Mouse (Mus musculus) frontal cortex, adult 2 months (tissue): ENCODE data around the gene Abhd2. TPM values are rescaled to one million over a fixed set of nuclear protein-coding genes. Genes with fewer than 3 reads are reported as not detected.

ENCODE experiments used
- DNase-seq, 2 experiments: peaks; one replicate each; pipeline ENCODE4 v3.0.0; 2022; ENCODE audit warnings: low spot score in 1 of 2; ENCODE audit errors: extremely low spot score in 1 of 2
- polyA plus RNA-seq: library from polyadenylated mRNA; depleted of rRNA; stranded (reverse); fragments of >200 nt; gene quantifications from 2 replicates; pipeline ENCODE4 v1.2.3, GENCODE M21; 2012

The Abhd2 gene
- polyA plus RNA-seq, 1 experiment: 39.2 TPM

DNA sequence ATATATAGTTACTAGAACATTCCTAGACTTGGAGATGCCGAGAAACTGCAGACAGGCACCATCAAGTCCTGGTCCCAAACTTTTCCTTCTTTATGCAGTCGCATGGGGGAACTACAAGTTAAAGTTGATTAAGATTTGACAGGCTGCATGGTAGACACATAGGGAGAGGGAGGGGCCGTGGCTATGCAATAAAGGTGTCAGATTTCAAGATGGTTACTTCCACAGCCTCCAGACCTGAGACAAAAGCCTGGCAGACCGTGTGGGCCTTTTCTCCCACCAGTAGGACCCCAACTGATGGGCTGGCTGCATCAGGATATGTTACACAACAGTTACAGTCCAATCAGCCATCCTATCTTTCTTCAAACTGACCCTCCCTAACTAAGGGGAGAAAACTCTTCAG, 96.4 kb downstream of the Abhd2 start:
- DNase-seq: no peak

DNA sequence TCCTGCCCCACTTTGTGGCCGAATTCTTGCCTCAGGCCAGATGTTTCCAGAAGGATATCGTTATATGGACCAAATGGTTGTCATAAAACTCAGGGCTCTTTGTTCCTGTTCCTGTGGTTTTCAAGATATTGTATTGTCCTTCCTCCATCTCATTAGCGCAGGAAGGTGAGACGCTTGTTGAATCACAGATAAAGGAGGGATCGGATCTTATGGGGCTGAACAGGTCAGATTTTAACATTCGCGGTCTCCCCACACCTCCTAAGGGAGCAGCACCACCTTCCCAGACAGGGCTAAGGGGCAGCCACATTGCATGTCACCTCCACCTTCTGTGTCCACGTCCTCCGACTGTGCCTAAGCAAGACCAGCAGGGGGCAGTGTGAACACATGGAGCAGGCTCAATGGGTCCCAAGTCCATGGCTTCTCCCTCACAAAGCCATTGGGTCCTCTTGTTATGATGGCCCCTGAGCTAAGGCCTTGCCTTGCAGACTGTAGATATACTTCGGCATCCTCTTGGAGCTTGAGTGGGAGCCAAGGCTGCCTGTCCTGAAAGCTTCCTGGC, 98.4 kb downstream of the Abhd2 start:
- peak in 1 of 2 experiments; percentile 84 for DNase-seq

DNA sequence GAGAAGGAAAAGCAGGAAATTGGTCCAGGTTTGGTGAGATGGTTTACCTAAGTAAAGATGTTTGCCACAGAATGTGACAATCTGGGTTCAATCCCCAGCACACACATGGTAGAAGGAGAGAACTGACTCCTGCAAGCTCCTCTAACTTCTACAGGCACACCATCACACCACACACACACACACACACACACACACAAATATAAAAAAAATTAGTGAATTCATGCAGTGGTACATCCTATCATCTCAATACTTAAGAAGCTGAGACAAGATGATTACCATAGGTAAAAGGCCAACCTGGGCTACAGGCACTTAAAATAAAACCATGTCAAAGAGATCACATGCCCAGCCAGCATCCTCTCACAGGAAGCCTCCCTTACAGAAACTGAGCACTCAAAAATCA, 101.0 kb downstream of the Abhd2 start:
- DNase-seq: no peak

DNA sequence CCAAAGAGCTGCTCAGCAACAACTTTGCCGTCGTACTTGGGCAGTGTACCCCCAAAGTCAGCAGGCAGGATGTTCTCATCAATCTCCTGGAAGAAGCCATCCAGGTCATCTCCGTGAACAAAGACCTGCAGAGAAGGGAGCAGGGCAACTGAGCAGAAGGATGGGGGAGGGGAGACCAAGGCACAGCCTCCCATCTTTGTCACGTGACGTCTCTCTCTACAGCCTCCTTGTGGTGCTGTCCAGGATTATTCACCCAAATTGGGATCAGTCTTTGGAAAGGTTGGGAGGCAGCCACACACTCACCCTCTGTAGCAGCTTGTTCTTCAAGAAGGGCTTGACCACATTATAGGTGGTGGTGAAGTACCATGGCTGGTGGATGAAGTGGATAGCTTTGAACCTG, 102.6 kb downstream of the Abhd2 start:
- no peak for DNase-seq

DNA sequence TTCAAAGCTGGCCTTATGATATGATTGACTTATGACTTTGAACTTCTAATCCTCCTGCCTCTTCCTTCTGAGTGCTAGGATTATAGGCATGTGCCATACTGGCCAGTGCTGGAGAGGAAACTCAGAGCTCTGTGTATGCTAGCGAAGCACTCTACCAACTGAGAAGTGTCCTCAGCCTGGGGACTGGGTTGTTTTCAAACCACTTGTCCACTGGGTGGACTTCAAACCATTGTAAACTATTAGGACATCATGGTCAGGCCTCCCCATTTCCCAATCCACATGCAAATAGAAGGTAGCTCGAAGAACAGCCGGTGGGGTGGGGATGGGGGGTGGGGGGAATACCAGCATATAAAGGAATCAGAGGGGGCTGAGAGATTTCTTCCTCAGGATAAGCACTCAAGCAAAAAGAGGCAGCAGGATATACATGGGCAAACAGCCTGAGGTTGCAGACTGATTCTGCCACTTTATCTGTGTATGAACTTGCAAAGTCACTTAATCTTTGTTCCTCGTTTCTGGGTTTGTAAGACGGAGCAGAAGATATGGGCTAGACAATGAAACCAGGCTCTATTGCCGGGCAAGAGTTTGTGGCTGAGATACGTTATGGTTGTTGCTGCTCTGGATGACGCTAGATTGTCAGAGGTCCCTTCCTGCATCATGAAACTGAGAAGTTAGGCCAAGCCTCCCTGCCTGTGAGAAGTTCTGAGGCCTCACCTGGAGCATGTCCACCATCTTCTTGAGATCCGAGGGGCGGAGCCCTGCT, 103.7 kb downstream of the Abhd2 start:
- DNase-seq: no peak

DNA sequence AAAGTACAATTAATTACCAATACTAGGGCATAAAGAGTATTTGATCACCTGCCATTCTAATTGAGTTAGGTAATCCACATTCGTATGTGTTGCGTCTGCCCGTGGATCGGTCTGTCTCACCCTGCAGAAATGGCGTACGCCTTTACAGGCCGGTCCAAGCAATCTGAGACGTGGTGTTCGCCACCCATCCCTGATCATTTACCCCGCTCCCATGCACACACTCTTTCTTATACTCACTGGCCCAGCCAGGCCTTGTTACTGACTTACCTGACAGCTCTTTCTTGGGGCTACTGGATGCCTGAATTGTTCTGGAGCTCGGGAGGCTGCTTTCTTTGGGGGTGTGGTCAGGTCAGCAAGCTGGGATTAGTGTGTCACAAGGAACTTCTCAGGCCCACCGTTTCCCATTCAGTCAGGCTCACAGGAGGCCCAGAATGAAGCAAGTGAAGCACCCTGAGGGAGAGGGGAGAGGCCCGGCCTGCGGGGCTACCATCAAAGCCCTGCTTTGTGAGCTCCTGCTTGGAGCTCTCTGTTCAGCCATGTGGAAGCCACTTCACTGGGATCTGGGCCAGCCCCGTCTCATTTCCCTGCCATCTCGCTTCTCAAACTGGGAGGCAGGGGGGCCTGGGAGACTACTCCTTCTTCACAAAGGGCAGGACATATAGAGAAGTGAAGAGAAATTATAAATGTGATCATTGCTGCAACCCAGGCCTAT, 113.6 kb downstream of the Abhd2 start, which contains the start of gene Rlbp1:
TSS of gene Rlbp1 (minus strand) at position 627 of the 712 bp plus-strand sequence.
- DNase-seq: no peak

DNA sequence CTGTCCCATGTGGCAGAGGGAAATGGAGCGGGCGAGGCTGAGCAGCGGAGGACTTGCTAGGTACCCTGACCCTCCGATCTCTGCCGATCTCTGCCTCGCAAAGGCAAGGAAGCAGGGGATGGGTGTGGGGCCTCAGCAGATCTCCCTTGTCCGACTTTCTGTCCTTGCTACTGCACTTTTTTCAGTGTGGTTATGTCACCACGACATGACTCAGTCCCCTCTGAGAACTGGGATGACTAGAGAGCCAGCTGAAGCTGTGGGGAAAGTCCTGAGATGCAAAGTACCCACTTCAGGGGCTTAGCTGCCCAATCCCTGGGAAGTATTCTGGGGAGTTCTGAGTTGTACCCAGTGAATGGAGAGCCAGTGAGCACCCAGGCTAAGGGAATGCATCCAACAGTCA, 114.1 kb downstream of the Abhd2 start:
- DNase-seq: no peak

DNA sequence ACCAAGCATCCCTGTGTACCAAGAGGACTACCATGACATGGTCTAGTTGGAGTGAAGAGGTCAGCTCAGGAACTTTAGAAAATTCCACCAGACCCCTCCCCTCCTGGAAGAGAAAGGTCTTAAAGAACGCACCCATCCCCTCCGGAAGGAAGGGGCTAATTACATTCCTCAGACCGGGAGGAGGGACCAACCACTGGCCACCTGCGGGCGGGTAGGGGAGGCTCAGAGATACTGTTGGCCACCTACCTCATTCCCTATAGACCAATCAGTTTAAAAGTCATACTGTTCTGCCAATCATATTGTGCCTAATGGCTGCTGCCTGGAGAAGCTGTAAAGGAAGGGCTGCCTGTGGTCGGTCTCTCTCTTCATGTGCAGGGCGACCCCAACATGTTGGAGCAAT, 115.0 kb downstream of the Abhd2 start:
- DNase-seq: no peak

DNA sequence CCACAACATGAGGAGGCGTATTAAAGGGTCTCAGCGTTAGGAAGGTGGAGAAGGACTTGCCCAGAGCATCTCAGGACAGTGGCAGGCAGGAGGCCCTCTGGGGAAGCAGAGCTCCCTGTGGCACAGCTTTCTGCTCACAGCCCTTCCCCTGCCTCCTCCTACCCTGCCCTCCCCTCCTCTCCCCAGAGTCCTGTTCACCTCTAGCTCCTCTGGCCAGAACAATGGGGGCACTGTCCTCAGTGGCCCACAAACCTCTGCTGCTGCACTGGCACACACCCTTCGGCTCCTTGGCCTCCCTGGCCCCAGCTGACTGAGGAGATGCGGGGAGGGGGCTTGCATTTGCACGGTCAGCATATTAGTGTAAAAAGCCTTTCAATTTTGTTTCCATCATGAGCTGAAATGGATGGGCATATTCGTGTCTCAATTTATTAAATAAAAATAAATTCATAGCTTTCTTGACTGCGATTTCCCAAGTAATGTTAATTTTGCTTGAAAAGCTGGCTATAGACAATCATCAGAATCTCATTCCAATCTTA, 115.7 kb downstream of the Abhd2 start:
- no peak for DNase-seq

DNA sequence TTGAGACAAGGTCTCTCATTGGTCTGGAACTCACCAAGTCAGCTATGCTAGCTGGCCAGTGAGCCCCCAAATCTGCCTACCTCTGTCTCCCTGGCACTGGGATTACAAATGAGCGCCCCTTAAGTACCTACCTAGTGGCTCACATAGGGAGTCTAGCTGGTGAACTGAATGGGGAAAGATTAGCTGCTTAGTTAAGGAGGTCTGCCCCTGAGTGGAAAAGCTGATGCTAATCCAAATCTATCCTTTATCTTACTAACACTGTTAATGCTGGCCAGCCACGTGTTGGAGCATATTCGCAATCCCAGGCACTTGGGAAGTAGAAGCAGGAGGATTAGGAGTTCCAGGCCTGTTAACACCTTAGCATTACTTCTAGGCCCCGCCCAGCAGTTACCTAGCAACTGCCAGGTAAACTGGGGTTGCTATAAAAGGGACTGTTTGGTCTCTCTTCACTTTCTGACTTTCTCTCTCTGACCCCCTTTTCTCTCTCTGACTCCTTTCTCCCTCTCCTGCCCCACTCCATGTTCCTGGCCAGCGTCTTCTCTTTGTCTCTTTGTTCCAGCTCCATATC, 117.2 kb downstream of the Abhd2 start:
- no peak for DNase-seq

DNA sequence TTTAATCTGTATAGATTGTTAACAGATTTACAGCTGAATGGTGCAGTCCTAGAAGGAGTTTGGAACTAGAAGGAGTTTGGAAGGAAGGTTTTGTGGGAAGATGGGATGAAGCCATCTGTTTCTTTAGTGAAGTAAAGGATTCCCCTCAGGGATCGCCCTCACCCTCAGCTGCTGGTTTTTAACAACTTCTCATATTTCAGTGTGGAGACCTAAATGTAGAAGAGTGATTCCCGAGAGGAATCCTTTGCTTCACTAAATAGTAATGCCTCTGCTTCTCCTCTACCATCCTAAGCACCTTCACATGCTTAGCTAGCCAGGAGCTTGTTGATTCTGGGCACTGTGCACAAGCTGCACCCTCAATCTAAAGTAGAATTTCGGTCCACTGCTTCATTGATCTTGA, 118.5 kb downstream of the Abhd2 start:
- no peak for DNase-seq

DNA sequence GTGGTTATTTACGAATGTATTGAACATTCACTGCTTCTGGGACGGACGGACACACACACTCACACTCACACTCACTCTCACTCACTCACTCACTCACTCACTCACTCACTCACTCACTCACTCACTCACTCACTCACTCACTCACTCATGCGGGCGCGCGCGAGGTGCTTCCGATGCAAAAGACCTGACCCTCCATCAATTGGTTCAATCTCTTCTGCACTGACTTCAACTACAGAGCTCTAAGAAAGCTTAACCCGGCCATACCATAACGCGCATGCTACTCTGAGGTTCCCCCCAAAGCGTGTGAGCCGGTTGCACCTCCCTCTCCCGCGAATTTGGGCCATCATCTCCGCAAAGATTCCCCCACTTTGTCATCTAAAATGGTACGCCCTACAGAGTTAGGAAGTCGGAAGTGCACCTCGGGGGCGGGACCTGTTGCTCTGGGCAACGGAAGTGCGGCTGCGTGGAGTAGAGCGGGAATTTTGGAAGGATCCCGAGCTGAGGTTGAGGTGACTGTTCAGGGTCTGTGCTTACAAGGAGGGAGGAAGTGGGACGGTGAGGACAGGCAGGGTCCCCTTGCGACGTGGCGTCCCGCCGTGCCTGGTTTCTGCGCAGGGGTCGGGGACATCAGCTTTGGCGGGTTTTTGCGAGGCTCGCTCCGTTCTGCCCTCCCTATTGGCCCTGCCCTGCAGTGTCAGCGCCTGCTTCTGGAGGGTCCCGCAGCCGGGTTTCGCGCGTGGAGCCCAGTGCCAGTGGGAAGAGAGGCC, 119.1 kb downstream of the Abhd2 start, which contains the start of gene Fanci:
TSS of gene Fanci (plus strand) at position 47 of the 767 bp plus-strand sequence.
- peak; percentile 87 to 96 for DNase-seq

DNA sequence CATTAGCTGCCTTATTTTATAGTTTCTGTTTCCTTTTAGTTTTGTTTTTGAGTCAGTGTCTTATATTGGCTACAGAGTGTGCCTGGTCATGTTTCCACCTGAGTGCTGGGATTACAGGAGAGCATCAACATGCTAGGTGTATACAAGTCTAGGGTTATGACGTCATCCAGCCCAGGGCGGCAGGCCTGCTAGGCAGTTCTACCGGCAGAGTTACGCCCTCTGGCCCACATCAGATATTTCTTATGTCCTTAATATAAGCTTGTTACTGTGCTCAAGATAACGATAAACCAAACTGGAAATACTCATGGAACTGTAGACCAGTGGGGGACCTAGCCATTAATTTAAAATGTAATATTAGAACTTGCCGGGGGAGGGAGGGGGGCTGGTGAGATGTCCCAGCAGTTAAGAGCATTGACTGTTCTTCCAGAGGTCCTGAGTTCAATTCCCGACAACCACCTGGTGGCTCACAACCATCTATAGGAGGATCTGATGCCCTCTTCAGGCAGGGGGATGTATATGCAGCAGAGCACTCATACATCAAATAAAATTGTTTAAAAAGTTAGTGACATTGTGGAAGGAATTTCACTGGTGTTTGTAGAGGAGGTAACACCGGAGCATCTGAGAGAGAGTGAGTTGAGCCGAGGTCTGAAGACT, 120.0 kb downstream of the Abhd2 start:
- DNase-seq: no peak

DNA sequence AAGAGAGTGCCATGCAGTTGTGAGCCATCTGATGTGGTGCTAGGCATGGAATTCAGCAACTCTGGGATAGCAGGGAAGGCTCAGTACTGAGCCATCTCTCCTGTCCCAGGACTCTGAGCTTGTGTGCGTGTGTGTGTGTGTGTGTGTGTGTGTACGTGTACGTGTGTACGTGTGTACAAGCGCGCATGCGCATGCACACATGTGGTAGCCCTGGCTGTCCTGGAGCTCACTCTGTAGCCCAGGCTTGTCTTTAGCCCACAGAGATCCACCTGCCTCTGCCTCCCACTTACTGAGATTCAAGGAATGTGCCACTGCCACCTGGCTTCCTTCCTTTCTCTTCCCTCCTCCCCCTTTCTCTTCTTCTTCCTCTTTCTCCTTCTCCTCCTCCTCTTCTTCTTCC, 120.9 kb downstream of the Abhd2 start:
- no peak for DNase-seq

DNA sequence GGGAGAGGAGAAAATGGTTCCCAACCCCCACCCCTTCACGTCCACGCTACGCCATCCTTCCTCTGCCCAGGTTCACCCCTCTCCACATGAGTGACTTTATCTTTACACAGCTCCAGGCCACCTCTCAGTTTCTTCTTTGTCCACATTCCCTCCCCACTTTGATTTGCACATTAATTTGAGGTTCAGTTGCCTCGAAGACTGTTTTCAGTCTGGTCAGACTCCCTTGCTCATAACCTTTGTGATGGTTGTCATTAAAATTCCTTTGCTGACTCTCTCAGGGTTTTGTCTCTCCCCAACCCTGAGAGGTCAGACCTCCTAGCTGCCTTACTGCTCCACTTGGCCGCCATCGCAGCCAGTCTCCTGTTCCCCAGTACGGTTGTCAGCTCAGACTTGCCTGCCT, 121.7 kb downstream of the Abhd2 start:
- no peak for DNase-seq

DNA sequence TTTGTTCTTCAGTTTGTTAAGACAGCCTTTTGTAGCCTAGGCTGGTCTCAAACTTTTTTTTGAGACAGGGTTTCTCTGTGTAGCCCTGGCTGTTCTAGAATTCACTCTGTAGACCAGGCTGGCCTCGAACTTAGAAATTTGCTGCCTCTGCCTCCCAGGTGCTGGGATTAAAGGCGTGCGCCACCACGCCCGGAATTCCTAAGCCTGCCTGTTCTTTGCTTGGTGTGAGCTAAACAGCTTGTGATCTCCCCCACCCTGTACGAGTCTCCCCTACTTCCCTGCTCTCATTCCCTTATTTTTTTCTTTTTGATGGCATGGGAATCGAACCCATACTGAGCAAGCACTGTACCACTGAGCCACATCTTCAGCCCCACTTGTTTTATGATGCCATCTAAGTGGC, 122.2 kb downstream of the Abhd2 start:
- DNase-seq: no peak

DNA sequence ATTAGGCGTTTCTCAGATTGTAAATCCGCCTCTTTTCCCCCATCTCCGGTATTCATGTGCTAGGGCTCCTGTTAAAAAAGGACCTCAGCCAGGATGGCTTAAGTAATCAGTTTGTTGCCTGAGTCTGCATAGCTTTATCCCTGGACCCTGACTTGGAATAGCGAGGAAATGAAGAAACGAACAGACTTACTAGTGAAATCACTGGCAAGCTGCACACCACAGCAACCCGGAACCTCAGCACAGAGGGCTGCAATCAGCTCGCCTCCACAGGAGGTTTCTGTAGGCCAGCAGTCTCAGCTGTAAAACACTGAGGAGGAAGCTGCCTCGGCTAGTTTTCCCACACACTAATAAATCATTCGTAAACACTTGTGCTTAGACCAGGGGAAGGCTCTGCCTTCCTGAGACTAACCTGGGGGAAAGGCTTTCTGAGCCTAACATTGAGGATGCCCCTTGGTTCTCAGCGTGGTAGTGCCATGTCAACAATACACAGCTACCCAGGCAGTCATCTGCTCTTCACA, 124.5 kb downstream of the Abhd2 start:
- no peak for DNase-seq

DNA sequence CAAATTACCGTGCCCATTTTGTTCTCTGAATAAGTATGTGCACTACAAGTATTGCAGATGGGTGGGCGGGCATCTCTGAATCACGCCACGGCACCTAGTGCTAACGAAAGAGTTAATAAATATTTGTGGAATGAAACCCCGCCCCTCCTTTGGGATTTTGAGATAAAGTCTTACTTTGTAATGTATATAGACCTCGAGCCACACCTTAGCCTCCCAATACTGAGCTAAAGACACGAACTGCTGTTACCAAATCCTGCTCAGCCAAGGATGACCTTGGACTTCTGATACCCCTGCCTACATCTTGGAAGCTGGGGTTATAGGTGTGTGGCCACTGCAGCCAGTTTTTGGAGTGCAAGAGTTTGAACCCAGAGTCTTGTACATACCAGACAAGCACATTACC, 125.4 kb downstream of the Abhd2 start:
- DNase-seq: no peak

DNA sequence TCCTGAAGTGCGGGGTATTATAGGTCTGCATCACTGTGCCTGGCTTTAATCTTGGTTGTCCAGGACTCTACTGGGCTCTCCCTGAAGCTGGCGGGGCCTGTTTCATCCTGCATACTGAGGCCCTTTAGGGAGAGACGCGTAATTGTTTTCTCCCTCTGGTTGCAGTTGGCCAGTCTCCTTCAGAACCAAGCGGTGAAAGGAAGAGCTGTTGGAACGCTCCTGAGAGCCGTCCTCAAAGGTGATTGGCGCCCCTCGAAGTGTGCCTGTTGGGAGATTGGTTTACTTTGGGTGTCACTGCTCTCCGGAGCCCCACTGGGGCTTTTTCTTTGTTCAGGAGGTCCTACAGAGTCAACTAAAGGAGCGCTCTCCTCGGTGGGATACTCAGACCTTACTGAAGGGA, 126.0 kb downstream of the Abhd2 start:
- DNase-seq: no peak

DNA sequence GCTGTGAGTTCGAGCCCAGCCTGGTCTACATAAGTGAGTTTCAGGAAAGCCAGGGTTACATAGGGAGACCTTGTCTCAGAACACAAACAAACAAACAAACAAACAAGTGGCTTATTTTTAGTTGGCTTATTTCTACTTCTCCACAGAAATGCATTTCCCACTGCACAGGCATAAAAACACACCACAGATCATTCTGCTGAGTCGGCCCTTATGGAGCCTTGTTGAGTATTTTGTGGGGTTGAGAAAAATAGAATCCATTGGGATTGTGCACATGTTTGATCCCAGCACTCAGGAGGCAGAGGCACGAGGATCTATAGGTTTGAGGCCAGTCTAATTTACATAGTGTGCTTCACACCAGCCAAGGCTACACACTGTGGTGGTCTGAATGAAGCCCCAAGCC, 127.3 kb downstream of the Abhd2 start:
- no peak for DNase-seq
